In genomic region chr9:8273253-8273652, GRCm38 (mm10) we compare ENCODE assay signal across 24 mouse cellular contexts.
DNase-seq lines count a peak whose midpoint lies in the region; TF ChIP-seq lines count a peak whose summit lies in the region.
"Had no signal": no experiment of that assay in that cellular context is flagged by ENCODE, and none has a peak within 500 bp of the region (broad histone marks: within the 10 kb centered on the region; RNA-seq: fewer than 3 reads in every experiment).

No protein-coding gene starts in this region.

- no peaks in the 10 kb centered on the region for H3K4me1 ChIP-seq in lung, adult 2 months (ENCODE audit: control insufficient read depth, insufficient read depth, low read length)
- H3K4me1 ChIP-seq: embryonic facial prominence, embryonic 10.5 days; embryonic facial prominence, embryonic 15.5 days; forebrain, embryonic 12.5 days; heart, embryonic 12.5 days; hindbrain, embryonic 13.5 days; limb, embryonic 13.5 days; stomach, embryonic 15.5 days had no signal

- TF ChIP-seq CTCF in lung, adult 2 months (IDR thresholded peaks at IDR 0.05; ENCODE audit: insufficient read depth, low read length): no peak

- TF ChIP-seq POLR2A in lung, adult 2 months (IDR thresholded peaks at IDR 0.05; ENCODE audit: borderline replicate concordance, extremely low read depth, low read depth, low read length): no peak

- 92% methylated on average over 2 of the region's 2 CpGs for WGBS in lung, adult 2 months

- peak; percentile 22 for DNase-seq in cerebellum, adult 11-12 months
- DNase-seq in cerebellum, postnatal 4 days (ENCODE audit: low spot score in 2 of 2): no peak
- peak; percentile 21 for DNase-seq in lung, postnatal 36 days
- DNase-seq in lung, adult 2 months: no peak
- peak; percentile 45 to 46 for DNase-seq in cerebellum, postnatal 14 days
- DNase-seq in kidney, postnatal 4 days: no peak
- no peak for DNase-seq in urinary bladder, postnatal 10 days (ENCODE audit: low spot score)
- DNase-seq: adrenal gland, adult 8-10 months; gastrocnemius, postnatal 14 days; heart, adult 18-20 months; heart, postnatal 4 days; kidney, adult 8-10 months; kidney, postnatal 10 days; layer of hippocampus, adult 9-11 months; right cerebral cortex, postnatal 25 days; thymus, postnatal 14 days had no signal

- H3K4me3 ChIP-seq in lung, adult 2 months (replicated peaks; ENCODE audit: extremely low read depth, low read depth, low read length): no peak overlapping the region
- H3K4me3 ChIP-seq: embryonic facial prominence, embryonic 10.5 days; embryonic facial prominence, embryonic 15.5 days; forebrain, embryonic 12.5 days; heart, embryonic 12.5 days; hindbrain, embryonic 13.5 days; left cerebral cortex, adult 2 months; limb, embryonic 13.5 days; stomach, embryonic 15.5 days had no signal

Comparison
In these comparisons a context has a peak if more than half of its experiments do, and no peak if none do; other contexts are left out.
1. DNase-seq: peak in cerebellum, adult 11-12 months (single experiment), lung, postnatal 36 days (single experiment) and cerebellum, postnatal 14 days (2 of 2); none in cerebellum, postnatal 4 days (0 of 2), lung, adult 2 months (single experiment), kidney, postnatal 4 days (0 of 2) and urinary bladder, postnatal 10 days (single experiment).